Mouse (Mus musculus): ENCODE data around the gene Crmp1. TPM values are rescaled to one million over a fixed set of nuclear protein-coding genes. Genes with fewer than 3 reads are reported as not detected.

Gene Crmp1
- polyA plus RNA-seq, 1 experiment from 2014 or later, result 11.4 TPM

- no peaks in the 10 kb centered on the region for H3K9me3 ChIP-seq (ENCODE audit: control insufficient read depth)
- H3K27me3 ChIP-seq (replicated peaks; ENCODE audit: control insufficient read depth, insufficient read depth, low read length), result peaks cover 53% of the 10 kb centered on the region
- ATAC-seq, result no peak
- peak overlapping the region; percentile 17; the same call in 1 of the 2 replicates for H3K9ac ChIP-seq (ENCODE audit: low read depth, low read length)
- no peaks in the 10 kb centered on the region for H3K36me3 ChIP-seq (ENCODE audit: control insufficient read depth, insufficient read depth)
- peak overlapping the region; percentile 63 for H3K4me2 ChIP-seq (replicated peaks; ENCODE audit: low read depth)
- H3K4me3 ChIP-seq (ENCODE audit: low read depth, low read length), result peak overlapping the region; percentile 36
- H3K27ac ChIP-seq (ENCODE audit: low read depth, low read length), result no peak overlapping the region
- TF ChIP-seq CTCF (IDR thresholded peaks at IDR 0.05; ENCODE audit: low read depth), result no peak
- 0 out of 2 replicates have a peak, but pooled peaks cover 3% of the 10 kb centered on the region for H3K4me1 ChIP-seq (replicated peaks; ENCODE audit: control insufficient read depth, insufficient read depth, low read length)
- 2% methylated on average over 33 of the region's 37 CpGs for WGBS
Observed at GRCm38 (mm10) chr5:37246138-37246910, 4.6 kb downstream of the Crmp1 start.

GRCm38 (mm10) chr5:37247456-37247855 is 5.7 kb downstream of the Crmp1 start:
- no peak overlapping the region for H3K4me3 ChIP-seq (ENCODE audit: low read depth, low read length)
- TF ChIP-seq CTCF (IDR thresholded peaks at IDR 0.05; ENCODE audit: low read depth), result no peak
- H3K27ac ChIP-seq (ENCODE audit: low read depth, low read length), result no peak overlapping the region
- H3K27me3 ChIP-seq (replicated peaks; ENCODE audit: control insufficient read depth, insufficient read depth, low read length), result peaks cover 42% of the 10 kb centered on the region
- no peaks in the 10 kb centered on the region for H3K36me3 ChIP-seq (ENCODE audit: control insufficient read depth, insufficient read depth)
- H3K4me1 ChIP-seq (replicated peaks; ENCODE audit: control insufficient read depth, insufficient read depth, low read length), result no peaks in the 10 kb centered on the region
- no peak overlapping the region for H3K4me2 ChIP-seq (replicated peaks; ENCODE audit: low read depth)
- no peaks in the 10 kb centered on the region for H3K9me3 ChIP-seq (ENCODE audit: control insufficient read depth)
- WGBS, result 30% methylated on average over 4 of the region's 4 CpGs
- H3K9ac ChIP-seq (ENCODE audit: low read depth, low read length), result no peak overlapping the region
- no peak for ATAC-seq

- no peak overlapping the region for H3K4me3 ChIP-seq (ENCODE audit: low read depth, low read length)
- no peak for ATAC-seq
- 70% methylated on average over 3 of the region's 3 CpGs for WGBS
Observed at GRCm38 (mm10) chr5:37248870-37249269, 7.1 kb downstream of the Crmp1 start.

GRCm38 (mm10) chr5:37251596-37251995 is 9.9 kb downstream of the Crmp1 start:
- TF ChIP-seq CTCF (IDR thresholded peaks at IDR 0.05; ENCODE audit: low read depth), result no peak
- 57% methylated on average over 3 of the region's 3 CpGs for WGBS
- H3K36me3 ChIP-seq (ENCODE audit: control insufficient read depth, insufficient read depth), result no peaks in the 10 kb centered on the region
- no peak overlapping the region for H3K4me3 ChIP-seq (ENCODE audit: low read depth, low read length)
- H3K9me3 ChIP-seq (ENCODE audit: control insufficient read depth), result no peaks in the 10 kb centered on the region
- 0 out of 2 replicates have a peak, but pooled peaks cover under 1% of the 10 kb centered on the region for H3K27me3 ChIP-seq (replicated peaks; ENCODE audit: control insufficient read depth, insufficient read depth, low read length)
- no peak overlapping the region for H3K4me2 ChIP-seq (replicated peaks; ENCODE audit: low read depth)
- no peaks in the 10 kb centered on the region for H3K4me1 ChIP-seq (replicated peaks; ENCODE audit: control insufficient read depth, insufficient read depth, low read length)
- no peak overlapping the region for H3K27ac ChIP-seq (ENCODE audit: low read depth, low read length)
- H3K9ac ChIP-seq (ENCODE audit: low read depth, low read length), result no peak overlapping the region
- ATAC-seq, result no peak

More at GRCm38 (mm10) chr5:37248870-37249269, 7.1 kb downstream of the Crmp1 start:
- Histone ChIP-seq H3K9ac (ENCODE audit: low read depth, low read length) (no peak overlapping the region), H3K36me3 (ENCODE audit: control insufficient read depth, insufficient read depth) (no peaks in the 10 kb centered on the region), H3K4me1 (replicated peaks; ENCODE audit: control insufficient read depth, insufficient read depth, low read length) (no peaks in the 10 kb centered on the region), H3K27me3 (replicated peaks; ENCODE audit: control insufficient read depth, insufficient read depth, low read length) (peaks cover 28% of the 10 kb centered on the region), H3K9me3 (ENCODE audit: control insufficient read depth) (no peaks in the 10 kb centered on the region), H3K4me2 (replicated peaks; ENCODE audit: low read depth) (no peak overlapping the region), H3K27ac (ENCODE audit: low read depth, low read length) (no peak overlapping the region)
- no peak for TF ChIP-seq CTCF (IDR thresholded peaks at IDR 0.05; ENCODE audit: low read depth)

GRCm38 (mm10) chr5:37252101-37252804 is 10.5 kb downstream of the Crmp1 start:
- Histone ChIP-seq H3K27ac (ENCODE audit: low read depth, low read length) (no peak overlapping the region), H3K27me3 (replicated peaks; ENCODE audit: control insufficient read depth, insufficient read depth, low read length) (no peaks in the 10 kb centered on the region), H3K4me2 (replicated peaks; ENCODE audit: low read depth) (no peak overlapping the region), H3K9me3 (ENCODE audit: control insufficient read depth) (no peaks in the 10 kb centered on the region), H3K4me3 (ENCODE audit: low read depth, low read length) (no peak overlapping the region), H3K4me1 (replicated peaks; ENCODE audit: control insufficient read depth, insufficient read depth, low read length) (no peaks in the 10 kb centered on the region), H3K9ac (ENCODE audit: low read depth, low read length) (no peak overlapping the region), H3K36me3 (ENCODE audit: control insufficient read depth, insufficient read depth) (no peaks in the 10 kb centered on the region)
- no peak for ATAC-seq
- no peak for TF ChIP-seq CTCF (IDR thresholded peaks at IDR 0.05; ENCODE audit: low read depth)
- 70% methylated on average over 9 of the region's 9 CpGs for WGBS

GRCm38 (mm10) chr5:37254523-37254922 is 12.8 kb downstream of the Crmp1 start:
- Histone ChIP-seq H3K4me2 (replicated peaks; ENCODE audit: low read depth) (no peak overlapping the region), H3K9me3 (ENCODE audit: control insufficient read depth) (no peaks in the 10 kb centered on the region), H3K9ac (ENCODE audit: low read depth, low read length) (no peak overlapping the region), H3K36me3 (ENCODE audit: control insufficient read depth, insufficient read depth) (no peaks in the 10 kb centered on the region), H3K27me3 (replicated peaks; ENCODE audit: control insufficient read depth, insufficient read depth, low read length) (no peaks in the 10 kb centered on the region), H3K27ac (ENCODE audit: low read depth, low read length) (no peak overlapping the region), H3K4me1 (replicated peaks; ENCODE audit: control insufficient read depth, insufficient read depth, low read length) (no peaks in the 10 kb centered on the region), H3K4me3 (ENCODE audit: low read depth, low read length) (no peak overlapping the region)
- ATAC-seq, result no peak
- no peak for TF ChIP-seq CTCF (IDR thresholded peaks at IDR 0.05; ENCODE audit: low read depth)
- WGBS, result 82% methylated on average over 4 of the region's 4 CpGs

Data from intestine, postnatal 0 days (tissue).